Mouse (Mus musculus): ENCODE results near the gene Klrb1c. TPM values are rescaled to one million over a fixed set of nuclear protein-coding genes. Genes with fewer than 3 reads are reported as not detected.

The Klrb1c gene
- polyA plus RNA-seq, 1 experiment from 2014 or later, result not detected

DNA sequence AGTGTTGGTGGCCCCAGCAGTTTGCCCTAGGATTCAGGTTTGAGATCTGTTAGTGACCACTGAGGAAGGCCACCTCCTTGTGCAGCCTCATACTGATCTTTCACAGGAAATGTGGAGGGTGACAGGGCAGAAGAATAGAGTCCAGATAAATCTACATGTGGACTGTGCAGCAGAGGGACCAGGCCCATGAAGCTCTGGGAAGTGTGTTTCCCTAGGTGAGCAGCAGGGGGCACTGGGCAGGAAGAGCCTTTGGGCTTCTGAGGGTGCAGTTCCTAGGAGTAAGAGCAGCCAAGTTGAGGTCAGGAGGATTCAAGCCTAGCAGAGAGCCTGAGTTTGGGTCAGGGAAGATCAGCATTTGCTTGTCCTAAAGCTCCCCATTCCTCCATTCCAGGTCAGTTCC, 52.9 kb downstream of the Klrb1c start:
- Histone ChIP-seq H3K9ac (no peak overlapping the region), H3K27ac (no peak overlapping the region), H3K4me3 (no peak overlapping the region), H3K4me1 (no peaks in the 10 kb centered on the region), H3K27me3 (no peaks in the 10 kb centered on the region), H3K36me3 (no peaks in the 10 kb centered on the region), H3K9me3 (no peaks in the 10 kb centered on the region), H3K4me2 (no peak overlapping the region)
- ATAC-seq (ENCODE audit: insufficient number of reproducible peaks, low FRiP score, low TSS enrichment, low read depth), result no peak

DNA sequence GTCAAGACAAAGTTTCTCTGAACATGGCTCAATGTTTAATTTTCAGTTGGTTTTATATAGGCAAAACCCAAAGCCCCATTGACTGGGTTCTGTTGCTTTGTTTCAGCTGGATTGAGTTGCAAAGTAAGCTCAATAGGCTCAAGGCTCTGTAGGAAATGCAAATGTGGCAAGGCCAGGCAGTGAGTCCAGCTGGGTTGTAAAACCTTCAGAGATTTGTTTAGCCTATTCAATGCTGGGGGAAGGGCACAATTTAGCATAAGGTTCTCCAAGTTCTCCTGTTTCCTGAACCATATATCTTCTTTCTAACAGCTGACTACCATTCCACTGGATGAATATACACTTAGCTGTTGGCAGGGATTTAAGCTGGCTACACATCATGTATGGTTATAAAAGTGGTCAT, 54.1 kb downstream of the Klrb1c start:
- Histone ChIP-seq H3K4me1 (no peaks in the 10 kb centered on the region), H3K4me2 (no peak overlapping the region), H3K27ac (no peak overlapping the region), H3K36me3 (no peaks in the 10 kb centered on the region), H3K9me3 (no peaks in the 10 kb centered on the region), H3K27me3 (no peaks in the 10 kb centered on the region), H3K9ac (no peak overlapping the region), H3K4me3 (no peak overlapping the region)
- no peak for ATAC-seq (ENCODE audit: insufficient number of reproducible peaks, low FRiP score, low TSS enrichment, low read depth)

DNA sequence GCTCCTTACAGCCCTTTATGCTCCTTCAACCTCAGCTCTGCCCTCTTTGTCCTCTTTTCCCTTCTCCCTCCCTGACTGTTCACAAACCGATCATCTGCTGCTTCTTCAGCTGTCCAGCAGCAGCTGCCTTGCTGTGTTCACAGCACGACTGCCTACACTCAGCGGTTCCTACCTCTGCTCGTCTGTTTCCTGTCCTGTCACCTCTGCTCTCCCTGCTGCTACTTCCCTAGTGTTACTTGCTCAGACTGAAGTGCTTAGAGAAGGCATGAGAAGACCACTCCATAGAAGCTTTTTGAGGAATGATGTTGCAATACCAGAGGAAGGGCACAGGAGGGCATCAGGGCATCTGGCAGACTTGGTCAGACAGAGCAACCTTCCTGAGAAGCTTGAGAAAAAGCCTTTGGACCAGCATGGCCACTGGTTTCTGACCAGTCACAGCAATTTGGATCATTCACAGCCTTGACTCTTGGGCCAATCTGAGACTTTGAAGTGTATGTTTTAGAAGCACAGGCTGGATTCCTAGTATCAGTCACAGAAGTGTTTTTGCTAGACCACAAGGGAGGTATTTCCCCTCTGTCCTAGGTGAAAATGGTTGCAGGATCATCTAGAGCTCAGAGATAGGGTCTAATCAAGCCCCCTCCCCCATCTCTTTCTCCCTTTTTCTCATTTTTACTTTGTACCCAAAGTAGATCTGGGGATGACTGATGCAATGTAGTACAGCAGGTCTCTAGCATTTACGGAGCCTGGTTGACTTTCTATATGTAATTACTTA, 54.9 kb downstream of the Klrb1c start:
- H3K27ac ChIP-seq, result no peak overlapping the region
- ATAC-seq (ENCODE audit: insufficient number of reproducible peaks, low FRiP score, low TSS enrichment, low read depth), result no peak
- H3K27me3 ChIP-seq, result no peaks in the 10 kb centered on the region
- H3K36me3 ChIP-seq, result no peaks in the 10 kb centered on the region
- no peaks in the 10 kb centered on the region for H3K9me3 ChIP-seq
- H3K4me3 ChIP-seq, result no peak overlapping the region
- 57% methylated on average over 5 of the region's 5 CpGs for WGBS
- H3K4me1 ChIP-seq, result no peaks in the 10 kb centered on the region
- H3K4me2 ChIP-seq, result no peak overlapping the region
- H3K9ac ChIP-seq, result no peak overlapping the region

DNA sequence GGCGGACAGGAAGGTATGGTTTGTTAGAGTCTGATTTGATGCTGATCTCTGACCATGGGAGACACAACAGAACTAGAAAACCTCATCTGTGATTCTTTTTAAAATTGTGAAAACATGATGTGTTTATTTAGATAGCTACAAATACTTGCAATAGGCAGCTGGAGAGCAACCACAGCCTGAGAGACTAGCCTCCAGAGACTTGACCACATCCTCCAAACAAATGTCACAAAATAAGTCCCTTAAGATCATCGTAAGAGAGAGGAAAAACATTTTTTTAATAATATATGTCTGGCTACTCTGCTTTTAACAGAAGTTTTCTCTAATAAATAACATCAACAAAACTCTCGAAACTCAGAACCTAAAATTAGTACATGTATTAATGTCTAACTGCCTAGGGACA, 57.0 kb downstream of the Klrb1c start:
- H3K4me1 ChIP-seq, result no peaks in the 10 kb centered on the region
- WGBS, result 70% methylated on average over 3 of the region's 3 CpGs
- no peak overlapping the region for H3K9ac ChIP-seq
- no peak for ATAC-seq (ENCODE audit: insufficient number of reproducible peaks, low FRiP score, low TSS enrichment, low read depth)
- H3K27ac ChIP-seq, result no peak overlapping the region
- no peak overlapping the region for H3K4me3 ChIP-seq
- H3K4me2 ChIP-seq, result no peak overlapping the region
- no peaks in the 10 kb centered on the region for H3K9me3 ChIP-seq
- no peaks in the 10 kb centered on the region for H3K36me3 ChIP-seq
- H3K27me3 ChIP-seq, result no peaks in the 10 kb centered on the region

Other genes starting within 250 kb of the Klrb1c start
- 0.23 TPM in 1 of 2 replicates, not detected in the other for gene A2ml1, start 207.6 kb downstream of the Klrb1c start, polyA plus RNA-seq (2015; fragmentation: Nextera tagmentation; extraction: Ambion mirVana)
- not detected in 2 replicates for gene Klrb1a, start 165.7 kb downstream of the Klrb1c start, polyA plus RNA-seq (2015; fragmentation: Nextera tagmentation; extraction: Ambion mirVana)
- gene Clec2h, start 126.8 kb downstream of the Klrb1c start, polyA plus RNA-seq (2015; fragmentation: Nextera tagmentation; extraction: Ambion mirVana), result not detected in 2 replicates
- not detected in 2 replicates for gene Klrb1, start 66.2 kb downstream of the Klrb1c start, polyA plus RNA-seq (2015; fragmentation: Nextera tagmentation; extraction: Ambion mirVana)
- gene Gm44511, start 37.1 kb upstream of the Klrb1c start, polyA plus RNA-seq (2015; fragmentation: Nextera tagmentation; extraction: Ambion mirVana), result not detected in 2 replicates
- gene Klrb1b, start 37.1 kb upstream of the Klrb1c start, polyA plus RNA-seq (2015; fragmentation: Nextera tagmentation; extraction: Ambion mirVana), result 0.11 and 0.18 TPM in 2 replicates
- 0.37 TPM in 1 of 2 replicates, not detected in the other for gene Clec2i, start 98.4 kb upstream of the Klrb1c start, polyA plus RNA-seq (2015; fragmentation: Nextera tagmentation; extraction: Ambion mirVana)
- 0.19 and 0.58 TPM in 2 replicates for gene BC035044, start 101.9 kb upstream of the Klrb1c start, polyA plus RNA-seq (2015; fragmentation: Nextera tagmentation; extraction: Ambion mirVana)
- 5.1 and 8.0 TPM in 2 replicates for gene Clec2g, start 145.2 kb upstream of the Klrb1c start, polyA plus RNA-seq (2015; fragmentation: Nextera tagmentation; extraction: Ambion mirVana)

All from limb, embryonic 15.5 days (tissue).